Mouse (Mus musculus): Measurements from ENCODE around the gene Insm1.

DNA sequence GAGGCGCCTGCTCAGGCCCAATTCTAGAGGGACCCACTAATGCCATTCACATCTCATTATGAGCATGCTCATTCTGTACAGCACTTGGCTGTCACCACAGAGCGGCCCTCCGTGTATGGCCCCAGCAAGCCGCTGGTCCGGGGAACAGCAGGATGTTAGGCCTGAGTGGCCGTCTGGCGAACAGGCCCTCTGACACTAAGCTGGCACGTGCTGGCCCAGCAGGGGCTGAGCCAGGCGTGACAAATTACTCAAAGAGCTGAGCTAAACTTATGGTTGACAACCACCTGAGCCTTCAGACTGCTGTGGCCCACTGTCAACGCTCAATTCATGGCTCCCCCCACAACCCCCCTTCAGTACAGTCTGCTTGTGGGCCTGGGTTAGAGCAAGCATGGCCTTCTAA is 40.5 kb downstream of the Insm1 start:
- TF ChIP-seq POLR2A (IDR thresholded peaks at IDR 0.05; ENCODE audit: control insufficient read depth, low read depth, low read length) (no peak), CTCF (IDR thresholded peaks at IDR 0.05; ENCODE audit: control insufficient read depth, insufficient read depth, insufficient replicate concordance, low read depth, low read length) (no peak)
